Mouse (Mus musculus): ENCODE results near the gene Slc25a48. TPM values are rescaled to one million over a fixed set of nuclear protein-coding genes. Genes with fewer than 3 reads are reported as not detected.
A peak's percentile ranks its signal among the peaks of the same experiment; 100 is the strongest.

Slc25a48 gene
- 0.04 and 0.05 TPM in 2 replicates for polyA plus RNA-seq (2015; fragmentation: Nextera tagmentation; extraction: Ambion mirVana)

DNA sequence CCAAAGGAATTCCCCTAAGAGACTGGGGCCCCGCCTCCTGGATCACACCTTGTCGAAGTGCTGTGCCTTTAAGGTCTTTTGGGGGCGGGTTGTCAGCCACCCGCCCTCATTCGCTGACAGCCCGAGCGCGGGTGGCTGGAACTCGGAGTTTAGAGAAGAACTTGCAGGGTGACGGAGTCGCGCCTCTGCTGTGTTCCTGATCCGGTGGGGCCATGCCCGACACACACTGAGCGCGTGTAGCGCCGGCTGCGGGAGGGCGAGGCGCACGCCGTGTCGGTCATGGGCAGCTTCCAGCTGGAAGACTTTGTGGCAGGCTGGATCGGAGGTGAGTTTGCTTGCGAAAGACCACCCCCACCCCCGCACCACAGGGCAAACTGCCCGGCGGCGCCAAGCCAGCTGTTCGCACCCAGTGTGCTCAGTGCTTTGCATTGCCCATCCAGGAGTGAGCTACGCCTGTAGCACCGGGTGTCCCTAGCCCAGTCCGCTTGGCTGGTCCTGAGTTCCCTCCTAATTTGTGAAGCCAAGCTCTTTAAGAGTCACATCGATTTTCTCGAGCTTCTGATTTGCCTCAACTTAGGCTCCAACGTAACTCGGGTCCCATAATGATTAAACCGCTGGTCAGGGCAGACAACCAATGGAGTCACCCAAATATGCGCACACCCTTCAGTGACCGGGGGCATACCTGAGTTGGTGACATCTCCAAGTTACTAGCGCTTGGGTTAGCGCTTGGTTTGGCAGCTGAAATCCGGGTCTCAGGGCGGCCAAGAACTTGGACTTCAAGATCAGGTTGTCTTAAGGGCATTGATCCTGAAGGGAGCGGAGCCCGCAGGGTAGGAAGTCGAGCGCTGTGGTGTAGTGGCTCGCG, at the start of gene Slc25a48:
Gene Slc25a48 (plus strand): TSS at position 145 of the 865 bp plus-strand sequence.
- peaks cover 66% of the 10 kb centered on the region for H3K27me3 ChIP-seq
- 3% methylated on average over 51 of the region's 51 CpGs for WGBS
- H3K4me2 ChIP-seq, result peak within 1 kb of the TSS; percentile 80
- no peak for ATAC-seq (replicated peaks; ENCODE audit: insufficient number of reproducible peaks, insufficient read depth, low FRiP score, low read depth)
- H3K9ac ChIP-seq, result no peak within 1 kb of the TSS
- H3K9me3 ChIP-seq (replicated peaks), result no peaks in the 10 kb centered on the region
- H3K36me3 ChIP-seq, result no peaks in the 10 kb centered on the region
- H3K4me1 ChIP-seq (replicated peaks), result peaks cover 14% of the 10 kb centered on the region
- H3K27ac ChIP-seq, result no peak within 1 kb of the TSS
- peak within 1 kb of the TSS; percentile 42 for H3K4me3 ChIP-seq

DNA sequence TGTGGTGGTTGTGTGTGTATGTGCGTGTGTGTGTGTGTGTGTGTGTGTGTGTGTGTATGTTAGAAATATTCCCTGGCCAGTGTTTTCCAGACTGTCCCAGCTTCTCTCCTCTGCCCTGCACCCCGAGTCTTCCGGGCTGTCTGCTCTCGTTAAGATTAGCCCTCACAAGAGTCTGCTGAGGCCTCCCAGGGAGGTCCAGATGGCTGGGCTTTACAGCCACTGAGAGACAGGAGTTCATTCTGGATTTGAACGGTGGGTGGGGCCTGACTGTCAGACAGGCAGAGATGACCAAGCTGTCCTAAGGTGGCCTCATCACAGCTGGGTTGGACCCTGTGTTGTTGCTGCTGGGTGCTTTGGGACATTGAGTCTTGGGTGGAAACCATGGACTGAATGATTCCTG, 40.6 kb upstream of the Slc25a48 start:
- Histone ChIP-seq H3K4me2 (no peak overlapping the region), H3K9ac (no peak overlapping the region), H3K27ac (no peak overlapping the region), H3K4me3 (no peak overlapping the region), H3K27me3 (no peaks in the 10 kb centered on the region), H3K4me1 (replicated peaks) (0 out of 2 replicates have a peak, but pooled peaks cover 5% of the 10 kb centered on the region), H3K9me3 (replicated peaks) (no peaks in the 10 kb centered on the region), H3K36me3 (no peaks in the 10 kb centered on the region)
- WGBS, result 31% methylated on average over 5 of the region's 5 CpGs
- ATAC-seq (replicated peaks; ENCODE audit: insufficient number of reproducible peaks, insufficient read depth, low FRiP score, low read depth), result 0 out of 2 replicates have a peak, but pooled peaks have one; percentile 27

DNA sequence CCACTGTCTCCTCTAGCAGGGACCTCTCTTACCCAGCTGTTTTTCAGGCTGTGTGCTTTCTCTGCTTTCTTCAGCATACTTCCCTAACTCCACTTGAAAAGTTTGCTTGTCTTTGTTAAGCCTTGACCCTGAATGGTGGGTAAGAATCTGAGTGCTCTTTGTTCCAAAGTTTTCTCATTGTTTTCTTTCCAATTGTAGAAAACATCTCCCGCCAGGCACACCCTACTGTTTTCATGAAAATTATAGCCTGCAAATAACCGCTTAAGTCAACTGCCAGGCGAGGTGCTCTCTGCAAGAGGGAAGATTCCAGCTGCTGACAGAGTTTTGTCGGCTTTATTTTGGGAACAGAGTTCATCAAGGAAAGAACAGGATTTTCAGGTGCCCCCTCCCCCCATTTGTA, 37.0 kb upstream of the Slc25a48 start:
- no peaks in the 10 kb centered on the region for H3K9me3 ChIP-seq (replicated peaks)
- WGBS, result 67% methylated on average over 4 of the region's 4 CpGs
- no peaks in the 10 kb centered on the region for H3K36me3 ChIP-seq
- no peak for ATAC-seq (replicated peaks; ENCODE audit: insufficient number of reproducible peaks, insufficient read depth, low FRiP score, low read depth)
- no peak overlapping the region for H3K27ac ChIP-seq
- H3K4me2 ChIP-seq, result no peak overlapping the region
- H3K4me3 ChIP-seq, result no peak overlapping the region
- H3K4me1 ChIP-seq (replicated peaks), result 0 out of 2 replicates have a peak, but pooled peaks cover 5% of the 10 kb centered on the region
- H3K9ac ChIP-seq, result no peak overlapping the region
- H3K27me3 ChIP-seq, result no peaks in the 10 kb centered on the region

DNA sequence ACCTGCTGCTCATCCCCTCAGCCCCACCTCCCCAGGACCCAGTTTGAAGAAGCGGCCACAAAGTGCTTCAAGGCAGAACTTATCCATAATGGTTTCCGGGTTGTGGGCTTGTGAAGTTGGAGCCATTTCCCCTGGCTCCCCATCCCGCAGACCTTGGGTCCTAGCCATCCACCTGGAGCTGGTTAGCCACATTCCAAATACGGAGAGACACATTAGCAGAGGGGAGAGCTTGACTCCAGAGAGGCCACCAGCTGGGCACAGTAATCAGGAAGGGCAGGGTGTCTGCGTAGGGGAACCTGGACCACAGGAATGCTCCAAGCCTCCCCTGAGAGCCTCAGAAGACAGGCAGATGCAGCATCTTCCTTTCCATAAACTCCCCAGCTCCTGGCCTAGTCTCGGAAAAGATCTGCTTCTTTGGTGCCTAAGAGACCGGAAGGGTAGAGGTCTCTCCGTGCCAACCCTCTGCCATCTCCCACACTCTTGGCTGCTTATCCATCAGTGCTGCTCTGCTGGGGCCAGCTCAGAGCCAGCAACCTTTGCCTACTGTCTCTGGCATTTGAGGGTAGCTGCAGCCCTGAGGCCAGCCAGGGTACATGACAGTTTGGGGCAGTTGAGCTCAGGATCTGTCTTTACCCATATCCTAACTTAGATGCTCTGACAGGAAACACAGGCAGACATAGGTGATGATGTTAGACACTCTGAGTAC, 34.6 kb upstream of the Slc25a48 start:
- H3K27ac ChIP-seq, result no peak overlapping the region
- H3K27me3 ChIP-seq, result no peaks in the 10 kb centered on the region
- no peak overlapping the region for H3K9ac ChIP-seq
- H3K4me1 ChIP-seq (replicated peaks), result no peaks in the 10 kb centered on the region
- no peaks in the 10 kb centered on the region for H3K36me3 ChIP-seq
- 72% methylated on average over 8 of the region's 8 CpGs for WGBS
- no peaks in the 10 kb centered on the region for H3K9me3 ChIP-seq (replicated peaks)
- no peak overlapping the region for H3K4me3 ChIP-seq
- ATAC-seq (replicated peaks; ENCODE audit: insufficient number of reproducible peaks, insufficient read depth, low FRiP score, low read depth), result no peak
- no peak overlapping the region for H3K4me2 ChIP-seq

DNA sequence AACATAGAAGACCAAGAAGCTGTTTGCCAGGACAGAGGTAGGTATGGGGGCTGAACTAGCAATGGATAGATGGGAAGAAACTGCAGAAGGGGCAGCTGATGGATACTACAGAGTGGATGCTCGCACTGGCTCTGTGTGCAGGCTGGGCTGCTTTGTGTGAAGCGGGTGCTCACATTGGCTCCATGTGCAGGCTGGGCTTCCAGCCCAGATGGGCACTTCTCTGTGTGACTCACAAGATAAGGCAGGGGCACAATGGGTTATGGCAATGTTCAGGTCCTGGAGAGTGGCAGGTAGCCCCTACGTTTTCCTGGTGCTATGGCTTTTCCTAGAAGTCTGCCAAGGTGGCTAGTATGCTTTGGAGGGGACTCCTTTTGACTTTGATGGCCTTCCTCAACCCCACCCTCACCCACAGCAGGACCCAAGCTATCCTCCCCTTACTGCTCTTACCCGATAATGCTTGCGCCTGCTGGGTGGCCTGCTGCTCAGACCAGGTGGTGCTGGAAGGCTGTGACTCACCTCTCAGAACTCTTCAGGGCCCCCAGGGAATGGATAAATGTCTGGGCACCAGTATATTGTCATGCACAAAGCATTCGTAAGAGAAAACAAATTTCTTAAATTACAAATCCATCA, 33.5 kb upstream of the Slc25a48 start:
- H3K9ac ChIP-seq, result no peak overlapping the region
- H3K4me1 ChIP-seq (replicated peaks), result no peaks in the 10 kb centered on the region
- H3K27me3 ChIP-seq, result no peaks in the 10 kb centered on the region
- ATAC-seq (replicated peaks; ENCODE audit: insufficient number of reproducible peaks, insufficient read depth, low FRiP score, low read depth), result no peak
- H3K36me3 ChIP-seq, result no peaks in the 10 kb centered on the region
- no peaks in the 10 kb centered on the region for H3K9me3 ChIP-seq (replicated peaks)
- no peak overlapping the region for H3K4me3 ChIP-seq
- H3K27ac ChIP-seq, result no peak overlapping the region
- WGBS, result 50% methylated on average over 6 of the region's 6 CpGs
- no peak overlapping the region for H3K4me2 ChIP-seq

DNA sequence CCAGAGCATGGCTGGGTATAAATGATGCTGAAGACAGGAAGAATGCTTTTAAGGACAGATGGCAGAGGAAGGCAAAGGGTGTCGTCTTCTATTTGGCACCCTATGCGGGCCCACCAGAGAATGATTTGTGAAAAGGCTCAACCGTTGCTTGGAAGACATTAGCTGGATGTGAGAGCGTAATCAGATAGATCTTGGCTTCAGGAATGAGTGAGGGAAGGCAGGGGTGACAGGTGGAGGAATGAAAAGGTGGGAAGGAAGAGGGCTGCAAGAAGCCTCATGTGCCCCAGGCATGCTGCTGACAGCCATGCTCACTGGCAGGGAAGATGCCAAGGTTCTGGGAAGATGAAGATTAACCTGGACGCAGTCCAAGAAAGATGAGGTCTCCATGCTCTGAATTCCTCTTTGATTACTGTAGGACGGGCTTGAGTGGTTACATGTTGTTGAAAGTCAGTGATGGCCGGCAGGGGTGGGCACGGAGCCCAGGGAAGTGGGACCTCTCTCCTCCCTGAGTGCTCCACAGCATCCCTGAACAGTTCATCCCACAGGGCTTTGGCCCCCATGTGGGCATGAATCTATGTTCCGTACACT, 25.8 kb upstream of the Slc25a48 start:
- no peak overlapping the region for H3K4me3 ChIP-seq
- no peak overlapping the region for H3K27ac ChIP-seq
- no peak overlapping the region for H3K9ac ChIP-seq
- H3K4me1 ChIP-seq (replicated peaks), result peaks cover 6% of the 10 kb centered on the region
- no peaks in the 10 kb centered on the region for H3K27me3 ChIP-seq
- WGBS, result 52% methylated on average over 9 of the region's 9 CpGs
- no peak overlapping the region for H3K4me2 ChIP-seq
- H3K36me3 ChIP-seq, result no peaks in the 10 kb centered on the region
- H3K9me3 ChIP-seq (replicated peaks), result 0 out of 2 replicates have a peak, but pooled peaks cover 3% of the 10 kb centered on the region
- ATAC-seq (replicated peaks; ENCODE audit: insufficient number of reproducible peaks, insufficient read depth, low FRiP score, low read depth), result peak; percentile 77; the same call in 1 of the 2 replicates

DNA sequence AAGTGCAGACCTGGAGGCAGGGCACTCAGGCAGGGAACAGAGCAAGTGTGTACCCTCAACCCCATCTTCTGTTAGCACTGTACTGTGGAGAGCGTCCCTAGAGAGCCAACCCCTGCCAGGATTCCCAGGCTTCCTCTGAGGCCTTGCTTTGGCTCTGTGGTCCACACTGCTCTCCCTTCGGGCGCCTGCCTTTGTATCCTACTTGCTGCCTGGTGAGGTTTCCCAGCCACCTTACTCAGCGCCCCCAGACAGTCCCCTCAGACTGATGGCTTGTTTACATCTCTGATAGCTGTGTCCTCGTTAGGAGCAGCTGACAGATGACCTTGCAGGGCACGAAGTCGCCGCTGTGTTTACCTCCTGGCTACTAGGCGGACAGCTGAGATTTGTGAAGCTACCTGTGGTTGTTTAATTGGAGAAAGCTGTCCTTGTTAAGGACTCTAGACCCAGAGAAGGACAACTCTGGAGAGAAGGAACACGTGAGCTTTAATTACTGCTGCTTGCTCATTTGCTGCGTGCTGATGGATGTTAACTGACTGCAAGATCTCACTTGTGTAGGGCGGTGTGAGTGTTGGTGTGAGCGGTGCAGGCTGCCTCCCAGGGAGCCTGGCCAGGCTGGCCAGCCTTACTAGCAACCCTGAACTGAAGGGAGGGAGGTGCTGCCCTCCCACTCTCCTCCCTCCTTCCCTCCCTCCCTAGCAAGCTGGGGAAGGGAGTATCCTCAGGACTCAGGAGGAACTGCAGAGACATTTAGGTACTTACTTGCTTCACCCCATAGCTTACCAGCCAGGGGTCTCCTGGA, 19.3 kb upstream of the Slc25a48 start:
- no peak for ATAC-seq (replicated peaks; ENCODE audit: insufficient number of reproducible peaks, insufficient read depth, low FRiP score, low read depth)
- H3K27me3 ChIP-seq, result peaks cover 22% of the 10 kb centered on the region
- no peak overlapping the region for H3K27ac ChIP-seq
- H3K36me3 ChIP-seq, result no peaks in the 10 kb centered on the region
- H3K4me3 ChIP-seq, result no peak overlapping the region
- no peak overlapping the region for H3K9ac ChIP-seq
- 33% methylated on average over 13 of the region's 13 CpGs for WGBS
- H3K9me3 ChIP-seq (replicated peaks), result 0 out of 2 replicates have a peak, but pooled peaks cover 3% of the 10 kb centered on the region
- H3K4me1 ChIP-seq (replicated peaks), result peaks cover 8% of the 10 kb centered on the region; the same call in 1 of the 2 replicates
- no peak overlapping the region for H3K4me2 ChIP-seq

DNA sequence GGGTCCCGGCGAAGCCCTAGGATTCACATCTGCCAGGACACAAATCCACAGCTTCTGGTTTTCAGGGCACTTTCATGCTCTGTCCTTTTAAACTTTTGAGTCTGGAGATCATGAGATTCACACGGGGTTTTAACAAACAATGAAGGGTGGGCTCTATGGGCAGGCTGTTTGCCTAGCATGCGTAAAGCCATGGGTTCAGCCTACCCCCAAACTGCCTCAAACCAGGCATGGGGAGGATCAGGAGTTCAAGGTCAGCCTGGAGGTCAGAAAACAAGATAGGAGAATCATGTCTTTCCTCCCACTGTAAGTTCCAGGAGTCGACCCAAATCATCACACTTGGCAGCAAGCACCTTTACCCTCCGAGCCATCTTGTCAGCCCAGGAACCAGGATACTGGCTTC, 18.6 kb upstream of the Slc25a48 start:
- H3K27ac ChIP-seq, result no peak overlapping the region
- H3K4me2 ChIP-seq, result no peak overlapping the region
- H3K9ac ChIP-seq, result no peak overlapping the region
- WGBS, result 62% methylated on average over 6 of the region's 6 CpGs
- peaks cover 8% of the 10 kb centered on the region; the same call in 1 of the 2 replicates for H3K4me1 ChIP-seq (replicated peaks)
- H3K4me3 ChIP-seq, result no peak overlapping the region
- H3K9me3 ChIP-seq (replicated peaks), result no peaks in the 10 kb centered on the region
- peaks cover 27% of the 10 kb centered on the region for H3K27me3 ChIP-seq
- ATAC-seq (replicated peaks; ENCODE audit: insufficient number of reproducible peaks, insufficient read depth, low FRiP score, low read depth), result no peak
- H3K36me3 ChIP-seq, result no peaks in the 10 kb centered on the region

DNA sequence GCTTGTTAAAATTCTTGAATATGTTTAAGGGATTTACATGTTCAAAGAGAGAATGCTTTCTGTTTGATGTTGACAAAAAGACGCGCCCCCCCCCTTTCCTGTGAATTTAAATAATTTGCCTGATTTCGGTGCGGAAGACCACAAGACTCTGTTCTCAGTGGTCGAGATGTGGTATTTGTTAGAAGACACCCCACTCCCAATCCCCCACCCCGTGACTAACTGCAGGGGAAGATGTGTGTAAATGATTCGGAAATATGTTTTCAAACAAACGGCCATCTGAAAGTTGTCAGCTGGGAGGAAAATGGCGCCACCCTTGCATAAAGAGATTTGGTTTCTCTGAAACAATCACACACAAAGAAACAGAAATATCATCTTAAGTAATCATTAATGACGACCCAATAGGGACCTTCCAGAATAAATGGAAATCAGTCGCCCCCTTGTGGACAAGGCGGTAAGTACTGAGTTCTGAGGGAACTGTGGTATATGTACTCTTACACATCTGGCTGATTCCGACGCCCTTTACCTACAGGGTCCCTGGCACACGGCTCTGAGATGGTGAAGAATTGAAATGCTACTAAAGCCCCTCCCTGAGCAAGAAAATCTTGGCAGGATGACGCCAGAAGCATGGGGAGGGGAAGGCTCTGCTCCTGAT, 16.0 kb upstream of the Slc25a48 start:
- no peak overlapping the region for H3K4me2 ChIP-seq
- H3K4me1 ChIP-seq (replicated peaks), result peaks cover 8% of the 10 kb centered on the region; the same call in 1 of the 2 replicates
- ATAC-seq (replicated peaks; ENCODE audit: insufficient number of reproducible peaks, insufficient read depth, low FRiP score, low read depth), result no peak
- no peak overlapping the region for H3K27ac ChIP-seq
- no peaks in the 10 kb centered on the region for H3K36me3 ChIP-seq
- no peak overlapping the region for H3K9ac ChIP-seq
- H3K4me3 ChIP-seq, result no peak overlapping the region
- H3K27me3 ChIP-seq, result peaks cover 35% of the 10 kb centered on the region
- no peaks in the 10 kb centered on the region for H3K9me3 ChIP-seq (replicated peaks)
- 20% methylated on average over 16 of the region's 16 CpGs for WGBS

DNA sequence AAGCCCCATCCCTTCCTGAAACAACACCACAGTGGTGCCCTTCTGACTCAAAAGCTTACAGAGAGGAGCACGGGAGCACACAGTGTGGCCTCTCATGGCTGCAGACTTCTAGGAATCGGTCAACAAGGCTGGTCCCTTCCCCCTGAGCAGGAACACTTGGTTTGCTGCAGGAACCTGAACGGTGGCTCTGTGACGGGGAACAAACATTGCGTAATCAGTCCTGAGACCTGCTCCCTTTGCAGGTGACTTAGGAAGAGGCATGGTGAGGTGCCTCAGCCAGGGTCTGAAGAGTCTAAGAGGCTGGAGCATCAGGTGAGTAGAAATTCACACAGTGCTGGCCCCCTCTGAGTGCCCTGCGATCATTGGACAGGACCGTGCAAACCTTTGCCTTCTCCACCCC, 12.2 kb upstream of the Slc25a48 start:
- H3K27me3 ChIP-seq, result peaks cover 52% of the 10 kb centered on the region
- no peak overlapping the region for H3K4me2 ChIP-seq
- no peaks in the 10 kb centered on the region for H3K9me3 ChIP-seq (replicated peaks)
- H3K36me3 ChIP-seq, result no peaks in the 10 kb centered on the region
- H3K9ac ChIP-seq, result no peak overlapping the region
- peaks cover 2% of the 10 kb centered on the region; the same call in 1 of the 2 replicates for H3K4me1 ChIP-seq (replicated peaks)
- no peak for ATAC-seq (replicated peaks; ENCODE audit: insufficient number of reproducible peaks, insufficient read depth, low FRiP score, low read depth)
- no peak overlapping the region for H3K27ac ChIP-seq
- no peak overlapping the region for H3K4me3 ChIP-seq
- WGBS, result 77% methylated on average over 7 of the region's 7 CpGs
